Mouse (Mus musculus): ENCODE measurements at regions not wholly inside any gene's neighbourhood (a gene's known extent, or its start where the extent isn't known, plus 50 kb on each side); places are given as distances from the start of the nearest gene placed in this dataset.

DNA sequence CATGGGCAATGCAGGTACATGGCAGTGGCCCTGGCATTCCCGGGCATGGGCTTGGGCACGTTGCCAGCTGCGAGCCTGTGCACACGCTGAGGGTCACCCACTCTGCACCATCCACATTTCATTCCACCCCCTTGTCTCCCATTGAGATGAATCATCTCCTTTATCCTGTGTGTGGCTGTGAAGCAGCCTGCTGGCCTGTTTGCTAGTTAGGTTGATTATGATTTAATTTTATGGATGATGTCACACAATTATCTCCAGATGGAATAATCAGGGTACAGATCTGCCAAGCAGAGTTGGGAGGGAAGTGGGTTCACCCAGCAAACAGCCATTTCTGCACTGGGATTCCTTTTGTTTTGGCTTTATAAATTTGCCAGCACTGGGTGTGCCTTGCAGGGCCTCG lies 314.1 kb upstream of the Tgfbr2 start:
- Histone ChIP-seq H3K27ac (replicated peaks) (no peak overlapping the region), H3K4me3 (ENCODE audit: low read depth, low read length) (no peak overlapping the region), H3K9ac (ENCODE audit: low read length) (no peak overlapping the region), H3K36me3 (ENCODE audit: control insufficient read depth, insufficient read depth, low read length) (no peaks in the 10 kb centered on the region), H3K4me2 (replicated peaks; ENCODE audit: low read depth) (no peak overlapping the region), H3K4me1 (replicated peaks; ENCODE audit: control insufficient read depth, insufficient read depth) (no peaks in the 10 kb centered on the region), H3K27me3 (ENCODE audit: control insufficient read depth, insufficient read depth, low read length) (no peaks in the 10 kb centered on the region), H3K9me3 (ENCODE audit: control insufficient read depth, low read length) (no peaks in the 10 kb centered on the region)
- ATAC-seq (ENCODE audit: low FRiP score, low TSS enrichment) (peak; percentile 32; the same call in 1 of the 2 replicates), DNase-seq (ENCODE audit: low spot score) (no peak)
- WGBS: 80% methylated on average over 5 of the region's 5 CpGs
- no peak for TF ChIP-seq EP300 (optimal IDR thresholded peaks at IDR 0.05)
- TF ChIP-seq CTCF (IDR thresholded peaks at IDR 0.05; ENCODE audit: low read depth): no peak

DNA sequence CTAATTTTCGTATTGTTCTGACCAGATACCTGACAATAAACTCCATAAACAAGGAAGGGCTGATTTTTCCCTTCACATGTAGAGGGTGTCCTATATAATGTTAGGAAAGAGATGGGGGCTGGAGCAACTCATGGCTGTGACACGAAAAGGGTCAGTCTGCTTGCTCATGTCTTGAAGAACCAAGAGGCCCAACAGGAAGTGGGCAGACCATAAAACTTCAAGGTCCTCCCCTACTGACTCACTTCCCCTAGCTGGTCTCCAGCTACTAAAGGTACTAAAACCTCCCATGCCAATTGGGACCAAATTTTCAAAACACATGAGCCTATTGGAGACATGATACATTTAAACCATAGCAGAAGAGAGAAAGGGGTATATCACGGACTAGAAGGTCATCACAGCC lies 302.1 kb upstream of the Tgfbr2 start:
- Histone ChIP-seq H3K9ac (ENCODE audit: low read length) (no peak overlapping the region), H3K4me3 (ENCODE audit: low read depth, low read length) (no peak overlapping the region), H3K36me3 (ENCODE audit: control insufficient read depth, insufficient read depth, low read length) (no peaks in the 10 kb centered on the region), H3K27me3 (ENCODE audit: control insufficient read depth, insufficient read depth, low read length) (no peaks in the 10 kb centered on the region), H3K4me2 (replicated peaks; ENCODE audit: low read depth) (no peak overlapping the region), H3K4me1 (replicated peaks; ENCODE audit: control insufficient read depth, insufficient read depth) (no peaks in the 10 kb centered on the region), H3K9me3 (ENCODE audit: control insufficient read depth, low read length) (no peaks in the 10 kb centered on the region), H3K27ac (replicated peaks) (no peak overlapping the region)
- ATAC-seq (ENCODE audit: low FRiP score, low TSS enrichment) (no peak), DNase-seq (ENCODE audit: low spot score) (no peak)
- 73% methylated on average over 3 of the region's 3 CpGs for WGBS
- TF ChIP-seq CTCF (IDR thresholded peaks at IDR 0.05; ENCODE audit: low read depth) (no peak), EP300 (optimal IDR thresholded peaks at IDR 0.05) (no peak)

DNA sequence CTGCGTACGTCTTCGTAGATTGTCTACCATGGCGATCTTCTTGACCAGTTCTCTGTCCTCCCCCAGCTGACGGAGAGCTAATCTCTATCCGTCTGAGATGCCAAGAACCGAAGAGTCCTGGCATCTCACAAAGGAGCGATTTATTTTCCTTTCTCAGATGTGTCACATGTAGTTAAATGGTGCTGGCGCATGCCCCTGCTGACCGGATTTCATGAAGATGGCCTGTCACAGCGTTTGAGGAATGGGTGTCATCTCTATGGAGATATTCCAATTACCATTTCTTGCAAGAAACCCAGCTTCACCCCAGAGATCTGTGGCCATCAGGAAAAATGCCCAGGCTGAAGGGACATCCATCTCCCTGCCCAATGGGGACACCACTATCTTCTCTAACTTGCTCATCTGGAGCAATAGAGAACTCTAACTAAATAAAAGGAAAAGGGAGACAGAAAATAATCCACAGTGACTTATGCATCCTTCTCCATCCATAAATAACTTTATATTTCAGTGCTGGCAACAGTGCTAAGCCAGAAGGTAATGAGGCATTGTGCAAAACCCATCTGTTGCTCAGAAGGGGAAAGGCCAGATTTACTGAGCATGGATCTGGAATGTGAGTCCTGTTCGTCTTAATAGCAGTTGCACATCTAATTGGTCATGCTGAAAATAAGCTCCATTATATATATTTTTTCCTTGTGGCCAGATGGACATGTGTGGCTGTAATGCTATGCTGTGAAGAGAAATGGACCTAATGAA lies 300.2 kb upstream of the Tgfbr2 start:
- Histone ChIP-seq H3K27ac (replicated peaks) (no peak overlapping the region), H3K4me3 (ENCODE audit: low read depth, low read length) (no peak overlapping the region), H3K4me2 (replicated peaks; ENCODE audit: low read depth) (no peak overlapping the region), H3K36me3 (ENCODE audit: control insufficient read depth, insufficient read depth, low read length) (no peaks in the 10 kb centered on the region), H3K4me1 (replicated peaks; ENCODE audit: control insufficient read depth, insufficient read depth) (no peaks in the 10 kb centered on the region), H3K27me3 (ENCODE audit: control insufficient read depth, insufficient read depth, low read length) (no peaks in the 10 kb centered on the region), H3K9ac (ENCODE audit: low read length) (no peak overlapping the region), H3K9me3 (ENCODE audit: control insufficient read depth, low read length) (no peaks in the 10 kb centered on the region)
- ATAC-seq (ENCODE audit: low FRiP score, low TSS enrichment) (no peak), DNase-seq (ENCODE audit: low spot score) (no peak)
- TF ChIP-seq EP300 (optimal IDR thresholded peaks at IDR 0.05) (no peak), CTCF (IDR thresholded peaks at IDR 0.05; ENCODE audit: low read depth) (no peak)
- WGBS: 69% methylated on average over 12 of the region's 12 CpGs

DNA sequence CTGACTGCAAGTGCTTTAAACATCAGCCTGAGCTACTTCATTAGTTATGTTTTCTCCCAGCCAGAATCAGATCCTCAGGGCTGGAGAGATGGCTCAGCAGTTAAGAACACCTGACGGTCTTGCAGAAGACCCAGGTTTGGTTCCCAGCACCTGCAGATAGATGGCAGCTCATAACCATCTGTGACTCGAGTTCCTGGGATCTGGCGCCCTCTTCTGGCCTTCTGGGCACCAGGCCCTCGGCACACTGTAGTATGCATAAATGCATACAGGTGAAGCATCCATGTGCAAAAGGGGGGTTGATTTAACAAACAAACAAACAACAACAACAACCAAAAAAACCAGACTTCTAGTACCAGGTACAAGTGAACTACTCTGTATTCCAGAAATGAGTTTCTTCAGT lies 297.7 kb upstream of the Tgfbr2 start:
- Histone ChIP-seq H3K9me3 (ENCODE audit: control insufficient read depth, low read length) (no peaks in the 10 kb centered on the region), H3K27ac (replicated peaks) (no peak overlapping the region), H3K4me3 (ENCODE audit: low read depth, low read length) (no peak overlapping the region), H3K27me3 (ENCODE audit: control insufficient read depth, insufficient read depth, low read length) (no peaks in the 10 kb centered on the region), H3K4me1 (replicated peaks; ENCODE audit: control insufficient read depth, insufficient read depth) (no peaks in the 10 kb centered on the region), H3K9ac (ENCODE audit: low read length) (no peak overlapping the region), H3K4me2 (replicated peaks; ENCODE audit: low read depth) (no peak overlapping the region), H3K36me3 (ENCODE audit: control insufficient read depth, insufficient read depth, low read length) (no peaks in the 10 kb centered on the region)
- 79% methylated on average over 4 of the region's 4 CpGs for WGBS
- DNase-seq (ENCODE audit: low spot score) (no peak), ATAC-seq (ENCODE audit: low FRiP score, low TSS enrichment) (no peak)
- peak; percentile 42; the same call in 1 of the 2 replicates for TF ChIP-seq CTCF (IDR thresholded peaks at IDR 0.05; ENCODE audit: low read depth)
- TF ChIP-seq EP300 (optimal IDR thresholded peaks at IDR 0.05): no peak

DNA sequence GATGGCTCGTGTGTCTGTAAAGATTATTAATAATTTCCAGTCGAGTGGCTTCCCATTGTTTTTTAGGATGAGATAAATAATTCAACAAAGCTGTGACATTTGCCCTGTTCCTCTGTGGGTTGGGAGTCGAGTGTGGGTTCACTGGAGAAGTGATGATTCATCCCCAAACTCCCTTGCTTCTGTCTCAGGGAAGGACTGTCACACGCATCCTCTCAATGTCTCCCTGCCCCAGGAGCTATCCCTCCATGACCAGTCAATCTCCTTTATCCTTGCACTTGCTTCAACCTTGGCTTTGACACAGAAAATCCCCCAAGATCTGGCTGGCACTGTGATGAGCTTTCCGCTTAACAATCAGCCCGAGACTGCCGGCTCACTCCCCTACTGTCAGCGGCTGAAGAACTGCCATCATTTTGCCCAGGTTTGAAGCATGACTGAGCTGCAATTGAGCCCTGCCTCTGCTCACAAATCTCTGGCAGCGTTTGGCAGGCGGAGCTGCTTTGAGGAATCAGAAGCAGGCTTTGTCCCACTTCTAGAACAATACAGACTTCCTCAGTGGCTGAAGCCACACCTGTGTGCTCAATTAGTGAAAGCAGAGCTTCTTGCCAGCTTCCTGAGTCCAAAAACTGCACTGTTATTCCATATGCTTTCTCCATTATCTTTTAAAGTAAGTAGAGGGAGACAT lies 293.6 kb upstream of the Tgfbr2 start:
- no peak for ATAC-seq (ENCODE audit: low FRiP score, low TSS enrichment)
- no peak for DNase-seq (ENCODE audit: low spot score)
- TF ChIP-seq EP300 (optimal IDR thresholded peaks at IDR 0.05): no peak
- no peak for TF ChIP-seq CTCF (IDR thresholded peaks at IDR 0.05; ENCODE audit: low read depth)

DNA sequence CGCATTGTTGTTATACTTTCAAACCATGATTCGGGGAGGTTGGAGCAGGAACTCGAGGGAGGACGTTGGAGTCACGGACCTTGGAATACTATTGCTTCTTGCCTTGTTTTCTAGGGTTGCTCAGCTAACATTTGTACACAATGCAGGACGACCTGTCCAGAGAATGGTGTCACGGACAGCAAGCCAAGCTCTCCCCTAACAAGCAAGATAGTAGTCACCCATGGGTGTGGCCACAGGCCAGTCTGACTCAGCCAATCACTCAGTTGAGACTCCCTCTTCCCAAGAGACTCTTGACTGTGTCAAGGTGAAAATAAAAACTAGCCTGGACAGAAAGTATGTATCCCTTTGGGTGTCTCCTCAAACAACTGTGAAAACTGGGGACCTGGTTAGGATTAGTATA lies 291.2 kb upstream of the Tgfbr2 start:
- H3K4me1 ChIP-seq (replicated peaks; ENCODE audit: control insufficient read depth, insufficient read depth): no peaks in the 10 kb centered on the region
- no peak overlapping the region for H3K4me2 ChIP-seq (replicated peaks; ENCODE audit: low read depth)
- no peak overlapping the region for H3K27ac ChIP-seq (replicated peaks)
- no peak for ATAC-seq (ENCODE audit: low FRiP score, low TSS enrichment)
- WGBS: 86% methylated on average over 7 of the region's 7 CpGs
- no peaks in the 10 kb centered on the region for H3K9me3 ChIP-seq (ENCODE audit: control insufficient read depth, low read length)
- H3K36me3 ChIP-seq (ENCODE audit: control insufficient read depth, insufficient read depth, low read length): no peaks in the 10 kb centered on the region
- no peak for TF ChIP-seq CTCF (IDR thresholded peaks at IDR 0.05; ENCODE audit: low read depth)
- TF ChIP-seq EP300 (optimal IDR thresholded peaks at IDR 0.05): no peak
- no peak overlapping the region for H3K4me3 ChIP-seq (ENCODE audit: low read depth, low read length)
- no peak for DNase-seq (ENCODE audit: low spot score)
- H3K9ac ChIP-seq (ENCODE audit: low read length): no peak overlapping the region
- H3K27me3 ChIP-seq (ENCODE audit: control insufficient read depth, insufficient read depth, low read length): no peaks in the 10 kb centered on the region

More for the DNA sequence above, 293.6 kb upstream of the Tgfbr2 start:
- H3K36me3 ChIP-seq (ENCODE audit: control insufficient read depth, insufficient read depth, low read length): no peaks in the 10 kb centered on the region
- H3K27me3 ChIP-seq (ENCODE audit: control insufficient read depth, insufficient read depth, low read length): no peaks in the 10 kb centered on the region
- no peaks in the 10 kb centered on the region for H3K4me1 ChIP-seq (replicated peaks; ENCODE audit: control insufficient read depth, insufficient read depth)
- no peak overlapping the region for H3K27ac ChIP-seq (replicated peaks)
- H3K9me3 ChIP-seq (ENCODE audit: control insufficient read depth, low read length): no peaks in the 10 kb centered on the region
- H3K4me2 ChIP-seq (replicated peaks; ENCODE audit: low read depth): no peak overlapping the region
- no peak overlapping the region for H3K4me3 ChIP-seq (ENCODE audit: low read depth, low read length)
- H3K9ac ChIP-seq (ENCODE audit: low read length): no peak overlapping the region
- WGBS: 44% methylated on average over 10 of the region's 10 CpGs
